Mouse (Mus musculus) forebrain, embryonic 11.5 days (tissue): ENCODE measurements around the gene Lyrm1. TPM values are rescaled to one million over a fixed set of nuclear protein-coding genes. Genes with fewer than 3 reads are reported as not detected.

Experiments
- ATAC-seq: fragments of 200-750 bp; cut with Nextera tagmentation; replicated peaks from 2 replicates; pipeline ENCODE4 v1.8.0; 2017; ENCODE audit warnings: moderate TSS enrichment; ENCODE audit not compliant: low FRiP score
- DNase-seq: peaks from one replicate; pipeline ENCODE4 v3.0.0-alpha.2; 2017; ENCODE audit warnings: low spot score
- H3K27ac ChIP-seq: fragments of 300-500 bp; sonication (generic); 2 replicates; pipeline ENCODE4 v1.5.1; 2014; ENCODE audit warnings: low read depth, low read length
- H3K27me3 ChIP-seq: fragments of 300-500 bp; sonication (generic); 2 replicates; pipeline ENCODE4 v1.6.1; 2014; ENCODE audit warnings: mild to moderate bottlenecking, low read length, mixed read lengths; ENCODE audit not compliant: control insufficient read depth, insufficient read depth
- H3K36me3 ChIP-seq: fragments of 300-500 bp; sonication (generic); 2 replicates; pipeline ENCODE4 v1.6.1; 2014; ENCODE audit warnings: mild to moderate bottlenecking, low read length, moderate library complexity, mixed read lengths; ENCODE audit not compliant: control insufficient read depth, insufficient read depth
- H3K4me1 ChIP-seq: fragments of 300-500 bp; sonication (generic); replicated peaks from 2 replicates; pipeline ENCODE4 v1.6.1; 2014; ENCODE audit warnings: low read length, mixed read lengths; ENCODE audit not compliant: control insufficient read depth, insufficient read depth
- H3K4me2 ChIP-seq: fragments of 300-500 bp; sonication (generic); 2 replicates; pipeline ENCODE4 v1.6.1; 2014; ENCODE audit warnings: low read depth, mild to moderate bottlenecking, low read length, moderate library complexity, mixed read lengths; ENCODE audit not compliant: severe bottlenecking
- H3K4me3 ChIP-seq: fragments of 300-500 bp; sonication (generic); 2 replicates; pipeline ENCODE4 v1.5.1; 2014; ENCODE audit warnings: low read depth, low read length
- H3K9ac ChIP-seq: fragments of 300-500 bp; sonication (generic); 2 replicates; pipeline ENCODE4 v1.6.1; 2014; ENCODE audit warnings: low read length
- H3K9me3 ChIP-seq: fragments of 300-500 bp; sonication (generic); 2 replicates; pipeline ENCODE4 v1.6.1; 2016; ENCODE audit warnings: low read length, mixed read lengths; ENCODE audit not compliant: control insufficient read depth
- WGBS: fragments of 180-500 bp; shearing (Covaris S2); extraction: QIAGEN DNeasy Blood & Tissue Kit; methylation state at CpG from one replicate; pipeline ENCODE4 v1.1.7; 2014; 5-methylcytosine and 5-hydroxymethylcytosine counted together
- polyA plus RNA-seq: library from polyadenylated mRNA; unstranded; fragments of >200 nt; fragmentation: Nextera tagmentation; extraction: Ambion mirVana; gene quantifications from 2 replicates; pipeline ENCODE4 v1.2.1, GENCODE M21; 2014

Lyrm1 gene
- polyA plus RNA-seq, 1 experiment from 2014 or later, result 10.2 TPM

DNA sequence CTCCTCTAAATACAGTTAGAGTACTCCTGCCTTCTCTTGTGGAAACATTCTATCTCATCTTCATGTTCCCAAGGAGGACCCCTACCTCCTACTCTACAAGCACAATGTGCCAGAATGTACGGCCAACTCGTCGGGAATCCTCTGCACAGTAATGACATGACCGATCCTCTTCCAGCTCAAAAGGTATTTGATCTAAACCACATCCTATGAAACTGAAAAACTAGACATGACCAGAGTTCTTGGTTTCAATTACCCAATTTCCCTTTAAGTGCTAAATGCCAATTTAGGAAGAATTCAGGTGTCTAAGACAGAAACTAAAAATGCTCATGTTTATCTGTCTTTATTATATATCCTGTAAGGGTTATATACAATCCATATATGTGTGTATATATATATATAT lies 23.5 kb upstream of the Lyrm1 start:
- DNase-seq (no peak), ATAC-seq (no peak)
- Histone ChIP-seq H3K27me3 (no peaks in the 10 kb centered on the region), H3K36me3 (no peaks in the 10 kb centered on the region), H3K4me2 (no peak overlapping the region), H3K4me1 (no peaks in the 10 kb centered on the region), H3K9me3 (no peaks in the 10 kb centered on the region), H3K4me3 (no peak overlapping the region), H3K9ac (no peak overlapping the region), H3K27ac (no peak overlapping the region)
- 98% methylated on average over 4 of the region's 4 CpGs for WGBS

DNA sequence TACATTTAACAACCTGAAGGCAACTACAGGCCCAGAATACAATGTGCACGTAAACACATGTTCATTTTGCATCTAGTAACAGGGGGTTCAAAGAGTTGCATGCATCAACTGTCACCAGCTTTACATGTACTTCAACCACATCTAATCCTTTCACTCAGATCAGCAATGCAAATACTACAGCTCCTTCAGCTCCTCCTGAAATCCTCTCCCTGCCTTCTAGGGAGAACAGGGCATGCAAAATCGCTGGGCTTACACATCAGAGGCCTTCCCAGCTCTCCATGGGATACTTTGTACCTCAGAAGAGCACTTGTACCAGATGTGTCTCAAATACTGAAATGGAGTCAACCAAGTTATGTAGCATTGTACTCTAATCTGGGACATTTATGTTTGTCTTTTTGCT lies 22.6 kb upstream of the Lyrm1 start:
- DNase-seq, result no peak
- WGBS, result 48% methylated on average over 2 of the region's 2 CpGs
- H3K4me3 ChIP-seq, result no peak overlapping the region

DNA sequence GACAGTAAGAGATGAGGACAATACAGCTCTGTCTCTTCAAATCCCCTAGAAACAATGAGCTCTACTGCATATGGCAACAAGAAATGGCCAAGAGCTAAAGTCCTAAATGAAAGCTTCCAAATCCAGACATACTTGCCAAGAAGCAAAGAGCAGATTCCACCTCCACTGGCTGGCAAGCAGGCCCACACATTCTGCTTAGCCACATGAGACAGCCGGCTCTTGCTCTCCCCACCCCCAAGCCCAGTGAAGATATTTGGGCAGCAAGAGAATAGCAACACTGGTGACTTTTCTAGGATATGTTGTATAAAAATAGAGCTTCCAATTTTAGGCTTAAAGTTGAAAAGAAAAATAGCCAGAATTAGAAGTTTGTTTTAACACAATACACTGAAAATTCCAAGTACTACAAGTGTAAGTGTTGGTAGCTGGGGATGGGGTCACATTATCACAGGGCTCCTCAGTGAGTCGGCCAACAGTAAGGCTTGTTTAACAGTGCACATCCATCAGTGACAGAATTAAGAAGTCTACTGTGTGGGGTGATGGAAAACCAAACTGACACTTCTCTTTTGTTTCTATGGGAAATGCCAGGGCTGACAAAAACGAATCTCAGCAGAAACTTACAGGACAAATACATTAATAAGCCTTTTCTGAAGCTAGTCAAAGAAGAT lies 19.8 kb upstream of the Lyrm1 start:
- WGBS, result 75% methylated on average over 3 of the region's 3 CpGs
- ATAC-seq (no peak), DNase-seq (no peak)

More for the DNA sequence above, 22.6 kb upstream of the Lyrm1 start:
- H3K27me3 ChIP-seq, result no peaks in the 10 kb centered on the region
- no peak overlapping the region for H3K4me2 ChIP-seq
- H3K4me1 ChIP-seq, result no peaks in the 10 kb centered on the region
- no peaks in the 10 kb centered on the region for H3K9me3 ChIP-seq
- no peaks in the 10 kb centered on the region for H3K36me3 ChIP-seq
- no peak for ATAC-seq
- no peak overlapping the region for H3K9ac ChIP-seq
- H3K27ac ChIP-seq, result no peak overlapping the region

DNA sequence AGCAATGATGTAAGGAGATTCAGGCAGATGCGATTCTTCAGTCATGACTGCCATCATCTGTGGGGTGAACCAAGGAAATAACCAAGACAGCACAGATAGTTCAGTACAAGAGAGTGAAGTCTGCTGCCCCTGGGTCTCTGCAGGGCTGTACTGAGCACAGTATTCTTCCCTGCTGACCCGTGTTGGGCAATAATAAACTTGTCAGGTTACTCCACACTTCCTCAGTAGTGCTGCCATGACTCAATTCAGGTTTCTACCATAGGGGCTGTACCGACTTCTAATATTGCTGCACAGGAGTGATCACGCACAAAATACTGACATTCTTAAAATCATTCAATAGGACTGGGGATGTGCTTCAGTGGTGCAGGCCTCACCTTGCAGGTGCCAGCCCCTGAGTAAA lies 16.5 kb upstream of the Lyrm1 start:
- Histone ChIP-seq H3K36me3 (no peaks in the 10 kb centered on the region), H3K27ac (no peak overlapping the region), H3K9me3 (no peaks in the 10 kb centered on the region), H3K4me2 (no peak overlapping the region), H3K9ac (no peak overlapping the region), H3K4me1 (no peaks in the 10 kb centered on the region), H3K27me3 (no peaks in the 10 kb centered on the region), H3K4me3 (no peak overlapping the region)
- DNase-seq (no peak), ATAC-seq (no peak)
- 90% methylated on average over 4 of the region's 4 CpGs for WGBS

More for the DNA sequence above, 19.8 kb upstream of the Lyrm1 start:
- no peak overlapping the region for H3K4me2 ChIP-seq
- H3K4me1 ChIP-seq, result no peaks in the 10 kb centered on the region
- no peaks in the 10 kb centered on the region for H3K9me3 ChIP-seq
- H3K27me3 ChIP-seq, result no peaks in the 10 kb centered on the region
- no peak overlapping the region for H3K4me3 ChIP-seq
- no peak overlapping the region for H3K9ac ChIP-seq
- H3K36me3 ChIP-seq, result no peaks in the 10 kb centered on the region
- H3K27ac ChIP-seq, result no peak overlapping the region

GRCm38 (mm10) chr7:119880345-119880744 lies 15.3 kb upstream of the Lyrm1 start:
- no peak overlapping the region for H3K4me2 ChIP-seq
- H3K4me1 ChIP-seq, result no peaks in the 10 kb centered on the region
- 92% methylated on average over 5 of the region's 5 CpGs for WGBS
- H3K9me3 ChIP-seq, result no peaks in the 10 kb centered on the region
- H3K4me3 ChIP-seq, result no peak overlapping the region
- no peak for DNase-seq
- H3K9ac ChIP-seq, result no peak overlapping the region
- H3K27me3 ChIP-seq, result no peaks in the 10 kb centered on the region
- H3K36me3 ChIP-seq, result no peaks in the 10 kb centered on the region
- no peak for ATAC-seq
- no peak overlapping the region for H3K27ac ChIP-seq

DNA sequence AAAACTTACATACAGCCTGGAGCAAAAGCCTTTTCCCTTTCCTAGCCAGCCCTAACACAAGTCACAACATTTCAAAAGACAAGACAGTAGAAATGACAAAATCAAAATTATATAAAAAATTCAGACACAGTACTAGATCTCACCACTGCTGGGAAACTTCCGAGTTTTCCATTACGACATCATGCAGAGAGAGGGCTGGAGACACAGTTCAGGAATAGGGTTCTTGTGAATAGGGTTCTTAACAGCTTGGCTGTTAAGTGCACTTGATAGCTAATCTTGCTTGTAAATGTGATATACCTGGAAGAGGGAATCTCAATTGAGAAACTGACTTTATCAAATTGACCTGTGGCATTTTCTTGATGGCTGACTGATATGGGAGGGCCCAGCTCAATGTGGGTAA lies 14.4 kb upstream of the Lyrm1 start:
- no peaks in the 10 kb centered on the region for H3K4me1 ChIP-seq
- no peaks in the 10 kb centered on the region for H3K27me3 ChIP-seq
- H3K27ac ChIP-seq, result no peak overlapping the region
- no peaks in the 10 kb centered on the region for H3K36me3 ChIP-seq
- H3K9ac ChIP-seq, result no peak overlapping the region
- DNase-seq (no peak), ATAC-seq (no peak)
- no peak overlapping the region for H3K4me2 ChIP-seq
- H3K4me3 ChIP-seq, result no peak overlapping the region
- H3K9me3 ChIP-seq, result no peaks in the 10 kb centered on the region
- 88% methylated on average over 2 of the region's 2 CpGs for WGBS

DNA sequence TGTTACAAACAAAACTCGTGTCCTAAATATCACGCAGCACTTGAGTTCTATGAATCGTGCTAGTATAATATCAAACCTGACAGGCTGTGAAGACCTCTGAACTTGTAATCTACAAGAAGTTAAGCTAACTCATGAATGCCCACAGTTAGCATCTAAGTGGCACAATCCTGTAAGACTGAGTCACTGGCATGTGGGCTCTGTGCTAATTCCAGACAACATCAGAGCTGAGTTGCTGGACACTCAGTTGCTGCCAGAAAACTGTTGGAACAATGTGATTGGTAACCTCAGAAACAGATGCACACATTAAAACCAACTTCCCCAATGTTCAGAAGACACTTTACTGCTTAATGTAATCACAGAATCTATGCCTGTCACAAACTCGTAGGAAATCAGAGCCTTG lies 7.8 kb upstream of the Lyrm1 start:
- ATAC-seq, result no peak
- no peak overlapping the region for H3K9ac ChIP-seq
- 91% methylated on average over 4 of the region's 4 CpGs for WGBS
- DNase-seq, result no peak
- H3K36me3 ChIP-seq, result no peaks in the 10 kb centered on the region
- no peaks in the 10 kb centered on the region for H3K27me3 ChIP-seq
- H3K9me3 ChIP-seq, result no peaks in the 10 kb centered on the region
- no peak overlapping the region for H3K4me2 ChIP-seq
- no peak overlapping the region for H3K27ac ChIP-seq
- H3K4me3 ChIP-seq, result no peak overlapping the region
- H3K4me1 ChIP-seq, result no peaks in the 10 kb centered on the region

GRCm38 (mm10) chr7:119892198-119892597 lies 3.5 kb upstream of the Lyrm1 start:
- H3K27ac ChIP-seq, result no peak overlapping the region
- H3K4me1 ChIP-seq, result peaks cover 4% of the 10 kb centered on the region; the same call in 1 of the 2 replicates
- no peak for DNase-seq
- 93% methylated on average over 1 of the region's 1 CpGs for WGBS
- H3K4me3 ChIP-seq, result no peak overlapping the region
- H3K27me3 ChIP-seq, result no peaks in the 10 kb centered on the region
- H3K9ac ChIP-seq, result no peak overlapping the region
- ATAC-seq, result no peak
- H3K4me2 ChIP-seq, result no peak overlapping the region
- H3K36me3 ChIP-seq, result no peaks in the 10 kb centered on the region
- H3K9me3 ChIP-seq, result no peaks in the 10 kb centered on the region

DNA sequence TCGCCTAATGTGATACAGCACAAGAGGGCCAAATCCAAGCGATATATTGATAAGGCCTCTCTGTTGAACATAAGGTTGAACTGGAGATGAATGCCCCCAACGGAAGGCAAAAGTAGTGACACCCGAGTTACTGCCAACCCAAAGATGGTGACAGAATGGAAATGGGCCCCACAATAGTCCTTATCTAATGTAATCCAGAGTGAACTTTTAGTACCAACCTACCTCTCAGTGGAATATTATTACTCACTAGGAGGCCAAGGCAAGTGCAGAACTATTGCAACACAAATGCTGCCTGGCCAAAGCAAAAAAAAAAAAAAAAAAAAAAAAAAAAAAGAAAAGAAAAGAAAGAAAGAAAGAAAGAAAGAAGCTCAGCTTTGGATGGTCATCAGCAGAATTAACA lies 2.9 kb upstream of the Lyrm1 start:
- Histone ChIP-seq H3K36me3 (no peaks in the 10 kb centered on the region), H3K27me3 (no peaks in the 10 kb centered on the region), H3K9me3 (no peaks in the 10 kb centered on the region), H3K4me1 (peaks cover 4% of the 10 kb centered on the region; the same call in 1 of the 2 replicates), H3K4me3 (no peak overlapping the region), H3K4me2 (no peak overlapping the region), H3K27ac (no peak overlapping the region), H3K9ac (no peak overlapping the region)
- DNase-seq (no peak), ATAC-seq (no peak)
- WGBS, result 90% methylated on average over 4 of the region's 4 CpGs
